Mouse (Mus musculus) liver, embryonic 14.5 days (tissue): ENCODE results near the gene Ppp1r18.

Experiments used
- CTCF ChIP-seq: IDR thresholded peaks from 2 replicates; pipeline ENCODE4 v1.5.1; 2016; ENCODE audit warnings: antibody characterized with exemption, low read depth, control low read depth
- EP300 ChIP-seq: IDR thresholded peaks from 2 replicates; pipeline ENCODE4 v1.6.1; 2016; ENCODE audit warnings: antibody characterized with exemption, low read depth

- TF ChIP-seq CTCF (no peak), EP300 (no peak)
Observed at GRCm38 (mm10) chr17:35859835-35860234, 5.6 kb upstream of the Ppp1r18 start.
